Mouse (Mus musculus) thymus, adult 2 months (tissue): ENCODE data around the gene Scd3.

ENCODE experiments used
- CTCF ChIP-seq: fragments of 200-500 bp; IDR thresholded peaks from 2 replicates; pipeline ENCODE4 v1.5.1; 2012; ENCODE audit warnings: mild to moderate bottlenecking, control low read depth, low read length, moderate library complexity, borderline replicate concordance; ENCODE audit not compliant: control insufficient read depth, poor library complexity, insufficient read depth; ENCODE audit errors: extremely low read depth
- POLR2A ChIP-seq: fragments of 200-500 bp; IDR thresholded peaks from 2 replicates; pipeline ENCODE4 v1.6.1; 2012; ENCODE audit warnings: mild to moderate bottlenecking, low read length, control low read depth, moderate library complexity; ENCODE audit not compliant: control insufficient read depth, poor library complexity, insufficient read depth; ENCODE audit errors: extremely low read depth

GRCm38 (mm10) chr19:44183968-44184367, 19.1 kb upstream of the Scd3 start:
- TF ChIP-seq POLR2A, result no peak
- no peak for TF ChIP-seq CTCF
